Mouse (Mus musculus): ENCODE measurements at regions not wholly inside any gene's neighbourhood (a gene's known extent, or its start where the extent isn't known, plus 50 kb on each side); places are given as distances from the start of the nearest gene placed in this dataset.

DNA sequence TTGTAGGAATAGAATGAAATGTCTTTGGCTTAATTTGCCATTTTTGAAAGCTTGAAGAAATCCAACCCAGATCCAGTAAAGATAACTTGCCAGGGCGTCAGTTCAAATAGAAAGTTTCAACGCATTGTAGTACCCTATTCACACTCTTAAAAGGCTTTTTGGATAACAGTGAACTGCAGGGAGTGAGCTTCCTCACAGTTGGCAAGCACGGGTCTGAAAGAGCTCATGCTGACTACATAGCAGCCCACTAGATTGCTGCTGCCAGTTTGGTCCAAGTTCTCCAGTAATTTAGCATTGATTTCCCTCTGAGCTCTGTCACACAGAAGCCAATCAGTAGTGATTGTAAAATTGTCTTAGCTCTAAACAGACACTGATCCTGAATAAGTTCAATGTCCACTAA, 237.3 kb upstream of the Cdh9 start:
- TF ChIP-seq GATA2 (IDR thresholded peaks at IDR 0.05; ENCODE audit: borderline replicate concordance, low read depth, low read length) (no peak), POLR2AphosphoS5 (IDR thresholded peaks at IDR 0.05; ENCODE audit: insufficient replicate concordance, low read depth, low read length) (no peak)
